Mouse (Mus musculus): ENCODE data around the gene Tspan2. TPM values are rescaled to one million over a fixed set of nuclear protein-coding genes. Genes with fewer than 3 reads are reported as not detected.

Tspan2 gene
- total RNA-seq, 2 experiments from 2014 or later: 17.8 to 45.7 TPM

DNA sequence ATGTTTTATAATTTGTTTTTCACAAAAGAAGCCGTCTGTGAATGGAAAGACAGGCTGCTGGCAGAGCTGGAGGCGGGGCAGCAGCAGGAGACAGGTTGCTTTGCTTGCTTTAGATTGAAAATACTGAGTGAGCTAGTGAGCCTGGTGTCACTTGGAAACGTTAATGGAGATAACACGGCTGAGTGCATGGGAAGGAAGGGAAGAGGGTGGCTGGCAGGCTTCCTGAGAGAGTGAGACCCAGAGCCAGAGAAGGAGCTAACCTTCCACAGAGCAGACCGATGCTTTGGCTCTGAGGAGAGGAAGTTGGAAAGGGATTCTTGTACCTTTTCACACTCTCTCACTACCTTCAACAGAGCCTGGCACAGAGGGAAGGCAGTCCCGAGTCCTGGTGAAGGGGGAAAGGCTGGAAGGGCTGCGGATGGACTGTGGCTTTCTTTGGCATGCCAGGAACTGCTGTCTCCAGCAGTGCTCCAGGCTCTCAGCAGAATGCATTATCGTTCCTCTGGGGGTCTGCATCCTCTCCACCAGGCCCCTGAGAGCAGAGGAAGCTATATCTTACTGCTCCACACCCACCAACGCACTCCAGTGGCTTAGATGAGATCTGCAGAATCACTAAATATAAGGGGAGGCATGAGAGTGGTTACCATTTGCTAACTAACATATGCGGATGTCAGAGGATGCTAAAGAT, 29.5 kb downstream of the Tspan2 start:
- no peak for ATAC-seq (replicated peaks; ENCODE audit: poor library complexity)

DNA sequence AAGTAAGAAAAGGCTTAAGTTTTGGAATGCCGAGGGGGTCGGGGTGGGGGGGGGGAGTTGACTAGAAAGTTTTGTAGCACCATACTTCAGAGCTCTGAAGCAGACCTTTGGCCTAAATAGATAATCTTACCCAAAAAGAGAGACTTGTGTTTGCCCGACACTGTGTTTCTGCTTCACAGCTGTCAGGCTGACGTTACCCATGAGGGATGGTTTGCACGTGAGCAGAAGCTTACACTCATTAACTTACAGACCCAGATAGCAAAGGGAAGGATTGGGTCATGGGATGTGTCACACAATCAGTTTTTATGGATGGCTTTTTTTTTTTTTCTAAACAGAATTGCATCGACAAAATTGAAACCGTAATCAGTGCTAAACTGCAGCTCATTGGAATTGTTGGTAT, 30.5 kb downstream of the Tspan2 start:
- ATAC-seq (replicated peaks; ENCODE audit: poor library complexity): no peak

DNA sequence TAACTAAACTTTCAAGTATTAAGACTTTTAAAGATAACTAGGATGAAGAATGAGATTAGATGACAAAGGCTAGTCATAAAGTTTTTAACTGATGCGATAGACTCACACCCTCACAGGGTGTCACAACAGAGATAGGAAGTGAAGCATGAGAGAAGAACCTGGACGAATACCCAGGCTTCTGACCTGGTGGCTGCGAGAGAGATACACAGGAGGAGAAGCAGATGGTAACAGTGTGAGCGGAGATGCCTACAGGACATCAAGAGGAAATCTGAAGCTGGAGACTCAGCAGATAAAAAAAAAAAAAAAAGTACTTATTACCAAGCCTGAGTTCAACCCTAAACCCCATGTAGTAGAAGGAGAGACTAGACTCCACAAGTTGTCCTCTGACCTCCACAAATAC, 38.7 kb downstream of the Tspan2 start:
- no peak for ATAC-seq (replicated peaks; ENCODE audit: poor library complexity)

DNA sequence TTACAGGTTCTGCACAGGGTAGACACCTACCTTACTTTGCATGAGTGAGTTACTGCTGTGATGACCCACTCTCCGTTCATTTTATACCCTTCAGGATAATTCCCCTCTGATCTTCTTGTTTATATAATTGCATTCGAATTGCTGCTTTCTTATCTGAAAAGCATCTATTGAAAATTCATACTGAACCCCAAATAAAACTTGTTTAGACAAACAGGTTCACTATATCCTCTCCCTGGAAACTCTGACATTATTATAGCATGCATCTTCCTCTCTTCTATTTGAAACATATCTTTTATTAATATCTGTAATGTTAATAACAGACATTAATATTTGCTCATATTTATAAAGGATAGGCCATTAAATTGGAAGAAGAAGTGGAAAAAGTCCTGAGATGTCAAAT, 48.3 kb downstream of the Tspan2 start, which contains the start of gene Tshb:
Gene Tshb (minus strand): TSS at position 101 of the 400 bp plus-strand sequence.
- ATAC-seq (replicated peaks; ENCODE audit: poor library complexity): no peak

DNA sequence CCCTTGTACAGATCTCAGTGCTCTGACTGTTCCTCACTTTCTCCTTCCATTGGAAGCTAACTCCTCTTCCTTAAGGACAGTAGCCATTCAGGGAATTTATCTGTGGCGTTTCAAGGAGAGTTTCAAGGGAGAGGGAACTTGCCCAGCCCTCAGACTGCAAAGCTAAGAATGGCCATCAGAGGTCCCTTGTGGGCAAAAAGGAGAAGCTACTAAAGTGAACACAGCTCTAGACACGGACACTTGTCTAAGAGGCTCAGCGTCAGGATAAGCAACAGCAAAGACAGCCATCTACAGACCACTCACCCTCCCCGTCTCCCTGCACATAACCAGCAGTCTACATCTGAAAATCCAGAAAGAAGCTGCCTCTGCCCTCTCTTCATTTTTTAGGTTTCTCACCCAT, 53.0 kb downstream of the Tspan2 start:
- peak; percentile 96 for ATAC-seq (replicated peaks; ENCODE audit: poor library complexity)

GRCm38 (mm10) chr3:102803937-102804336, 69.6 kb downstream of the Tspan2 start:
- peak; percentile 100 for ATAC-seq (replicated peaks; ENCODE audit: poor library complexity)

- ATAC-seq (replicated peaks; ENCODE audit: poor library complexity): no peak
Observed at GRCm38 (mm10) chr3:102842386-102842785, 108.1 kb downstream of the Tspan2 start.

DNA sequence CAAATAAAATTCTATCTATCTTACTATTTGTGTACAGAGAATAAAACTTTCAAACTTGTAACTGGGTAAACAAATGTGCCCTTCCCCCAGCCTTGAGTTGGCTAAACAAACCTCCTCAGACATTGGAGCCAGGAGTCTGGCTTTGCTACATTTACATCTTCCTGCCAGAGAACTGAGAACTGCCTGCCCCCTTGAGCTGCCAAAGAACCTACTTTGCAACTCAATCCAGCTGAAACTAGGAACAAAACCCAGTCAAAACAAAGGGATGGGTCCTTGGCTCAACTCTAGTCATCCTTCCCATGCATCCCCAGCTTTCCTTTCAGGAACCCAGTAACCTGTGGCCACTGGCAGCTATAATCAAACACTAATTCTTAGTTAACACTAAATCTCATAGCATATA, 114.3 kb downstream of the Tspan2 start:
- ATAC-seq (replicated peaks; ENCODE audit: poor library complexity): no peak

Other genes with a start within 250 kb of the Tspan2 start
- not detected in 2 replicates for gene Tshb, start 48.2 kb downstream of the Tspan2 start, total RNA-seq (2015)
- gene Tshb, start 48.2 kb downstream of the Tspan2 start, total RNA-seq (2017): not detected in 2 replicates
- gene Sycp1, start 201.6 kb downstream of the Tspan2 start, total RNA-seq (2015): not detected in 2 replicates
- gene Sycp1, start 201.6 kb downstream of the Tspan2 start, total RNA-seq (2017): not detected in 2 replicates
- gene Nr1h5, start 229.6 kb downstream of the Tspan2 start, total RNA-seq (2015): not detected in 2 replicates
- not detected in 2 replicates for gene Nr1h5, start 229.6 kb downstream of the Tspan2 start, total RNA-seq (2017)

All from megakaryocyte progenitor cell, adult 5-6 weeks (primary cell).